Mouse (Mus musculus): Measurements from ENCODE around the gene Mpz.

Mpz gene

DNA sequence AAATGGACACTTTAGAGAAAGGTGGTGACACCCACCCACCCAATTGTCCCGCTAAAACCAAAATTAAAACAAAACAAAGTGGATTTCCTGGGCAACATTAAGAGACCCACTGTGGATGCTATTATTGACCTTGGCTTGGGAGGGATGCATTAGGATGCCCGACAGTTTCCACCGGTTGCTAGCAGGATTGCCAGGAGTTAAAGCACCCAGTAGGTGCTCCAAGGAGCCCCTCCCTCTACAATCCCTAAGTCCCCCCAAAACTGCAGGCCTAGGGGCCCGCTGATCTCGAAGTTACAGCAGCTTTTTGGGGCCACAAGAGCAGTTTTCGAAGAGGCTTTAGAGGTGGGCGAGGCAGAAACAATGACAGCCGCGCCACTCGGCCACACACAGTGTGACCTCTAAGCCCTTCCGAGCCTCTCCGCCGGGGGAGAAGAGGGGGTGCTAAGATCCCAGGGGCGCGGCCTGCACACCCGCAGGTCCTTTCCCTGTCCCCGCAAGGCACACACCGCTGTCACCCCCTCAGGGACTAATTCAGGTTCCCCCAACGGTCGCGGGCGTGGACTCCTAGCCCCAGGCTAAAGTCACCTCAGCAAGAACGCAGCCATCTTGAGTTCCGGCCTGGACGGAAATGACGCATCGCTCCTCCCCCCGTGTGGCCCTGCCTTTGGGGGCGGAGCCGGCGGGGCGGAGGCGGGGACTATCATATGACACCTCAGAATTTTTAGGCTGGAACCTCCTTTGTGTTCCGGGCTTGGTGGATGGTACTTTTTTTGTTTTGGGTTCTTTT lies at the start of gene Mpz, which contains the start of gene Sdhc:
Gene Mpz (plus strand): TSS at position 738 of the 787 bp plus-strand sequence.
Gene Sdhc (minus strand): TSS at position 630 of the 787 bp plus-strand sequence.
- peak; percentile 98 for DNase-seq (ENCODE audit: low read depth)

DNA sequence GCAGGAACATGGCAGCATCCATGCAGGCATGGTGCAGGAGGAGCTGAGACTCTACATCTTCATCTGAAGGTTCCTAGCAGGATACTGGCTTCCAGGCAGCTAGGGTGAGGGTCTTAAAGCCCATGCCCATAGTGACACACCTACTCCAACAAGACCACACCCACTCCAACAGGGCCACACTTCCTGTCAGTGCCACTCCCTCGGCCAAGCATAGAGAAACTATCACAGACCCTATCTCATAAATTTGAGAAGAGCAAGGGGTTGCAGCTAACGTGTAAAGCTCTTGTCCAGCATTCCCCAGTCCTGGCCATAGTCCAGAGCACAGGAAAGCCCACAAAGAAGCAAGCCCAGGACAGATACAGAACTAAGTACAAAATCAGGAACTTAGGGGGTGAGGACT lies 49.5 kb upstream of the Mpz start:
- no peak for DNase-seq (ENCODE audit: low read depth)

GRCm38 (mm10) chr1:171101733-171102546 lies 48.6 kb upstream of the Mpz start:
- DNase-seq (ENCODE audit: low read depth), result peak; percentile 90

DNA sequence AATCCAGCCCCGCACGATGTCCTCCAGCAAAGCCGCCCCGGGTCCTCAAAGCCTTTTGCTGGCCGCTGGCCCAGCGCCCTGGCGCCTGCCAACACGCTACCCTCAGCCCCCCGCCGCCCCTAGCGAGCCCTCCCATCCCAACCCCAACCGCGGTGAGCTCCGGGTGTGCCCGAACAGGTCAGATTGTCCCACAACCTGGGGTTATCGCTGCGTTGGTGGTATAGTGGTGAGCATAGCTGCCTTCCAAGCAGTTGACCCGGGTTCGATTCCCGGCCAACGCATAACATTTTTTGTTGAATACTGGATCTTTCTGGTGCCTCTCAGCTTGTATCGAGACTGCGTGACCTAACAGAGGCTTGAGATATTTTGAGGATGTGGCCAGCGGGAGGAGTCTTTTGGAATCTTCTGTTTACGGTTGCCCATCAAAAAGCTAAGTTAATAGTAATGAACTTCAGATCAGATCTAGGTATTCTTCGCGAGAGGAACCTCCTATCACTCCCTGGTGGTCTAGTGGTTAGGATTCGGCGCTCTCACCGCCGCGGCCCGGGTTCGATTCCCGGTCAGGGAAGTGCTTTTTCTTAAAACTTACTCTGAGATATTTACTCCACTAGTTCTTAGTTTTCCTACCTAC lies 47.8 kb upstream of the Mpz start:
- peak; percentile 91 for DNase-seq (ENCODE audit: low read depth)

DNA sequence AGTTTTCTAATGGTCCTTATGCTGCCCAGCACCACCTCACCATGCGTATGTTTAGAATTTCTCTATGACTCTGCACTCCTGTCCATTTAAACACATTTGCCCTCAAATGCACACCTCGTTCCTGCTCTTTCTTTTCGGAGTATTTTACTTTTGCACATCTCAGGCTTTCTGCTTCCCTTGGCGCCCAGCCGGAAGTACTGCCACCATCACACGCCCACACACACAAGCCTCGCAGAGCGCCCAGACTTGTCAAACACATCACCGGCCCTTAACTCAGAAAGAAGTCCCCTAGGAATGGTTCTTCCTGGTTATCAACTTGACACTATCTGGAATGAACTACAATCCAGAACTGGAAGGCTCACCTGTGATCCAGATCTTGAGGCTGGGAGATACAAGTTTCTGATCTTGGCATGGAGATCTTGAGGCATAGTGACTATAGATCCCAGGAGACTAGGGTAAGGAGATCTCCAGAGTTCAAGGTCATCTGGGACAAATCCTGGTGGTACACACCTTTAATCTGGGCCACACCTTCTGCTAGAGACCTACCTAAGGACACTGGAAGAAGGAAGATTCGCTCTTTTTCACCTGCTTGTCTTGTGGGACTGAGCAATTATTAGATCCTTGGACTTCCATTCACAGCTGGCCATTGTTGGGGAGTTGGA lies 47.2 kb upstream of the Mpz start:
- no peak for DNase-seq (ENCODE audit: low read depth)

DNA sequence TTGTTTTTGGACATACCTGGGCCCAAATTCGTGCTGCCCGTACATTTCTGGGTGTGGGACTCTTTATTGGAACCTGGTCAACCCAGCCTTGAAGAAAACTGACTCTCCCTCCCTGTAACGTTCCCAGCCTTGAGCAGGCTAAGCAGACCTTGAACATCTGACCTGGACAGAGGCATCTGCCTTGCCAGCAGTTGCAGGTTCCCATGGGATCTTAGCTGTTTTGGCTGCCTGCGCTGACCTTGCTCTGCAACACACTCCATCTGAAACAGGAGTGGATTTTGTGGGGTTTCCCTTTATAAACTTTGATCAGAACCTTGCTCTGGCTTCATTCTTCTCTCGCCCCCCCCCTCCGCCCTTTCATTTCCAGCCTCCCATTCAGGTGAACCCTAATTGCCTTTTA lies 45.3 kb upstream of the Mpz start:
- DNase-seq (ENCODE audit: low read depth), result no peak

GRCm38 (mm10) chr1:171109620-171110019 lies 40.9 kb upstream of the Mpz start:
- no peak for DNase-seq (ENCODE audit: low read depth)

DNA sequence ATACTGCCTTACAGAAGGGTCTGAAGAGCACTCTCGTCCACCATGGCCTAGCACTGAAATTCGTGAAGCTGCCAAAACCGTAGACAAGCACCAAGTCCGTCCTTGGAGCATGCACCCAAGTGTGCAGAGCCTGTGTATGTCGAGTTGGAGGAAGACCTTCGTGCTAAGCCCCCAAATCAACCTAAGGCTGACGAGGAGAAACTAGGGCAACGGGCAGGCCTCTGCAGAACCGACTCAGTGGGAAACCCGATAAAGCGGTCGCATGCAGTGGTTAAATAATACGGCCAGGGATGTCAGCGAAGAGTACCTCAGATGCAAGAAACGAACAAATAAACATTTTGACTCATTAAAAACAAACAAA lies 39.9 kb upstream of the Mpz start:
- no peak for DNase-seq (ENCODE audit: low read depth)

- peak; percentile 99 for DNase-seq (ENCODE audit: low read depth)
These were observed 39.3 kb upstream of the Mpz start for GRCm38 (mm10) chr1:171111020-171111780.

DNA sequence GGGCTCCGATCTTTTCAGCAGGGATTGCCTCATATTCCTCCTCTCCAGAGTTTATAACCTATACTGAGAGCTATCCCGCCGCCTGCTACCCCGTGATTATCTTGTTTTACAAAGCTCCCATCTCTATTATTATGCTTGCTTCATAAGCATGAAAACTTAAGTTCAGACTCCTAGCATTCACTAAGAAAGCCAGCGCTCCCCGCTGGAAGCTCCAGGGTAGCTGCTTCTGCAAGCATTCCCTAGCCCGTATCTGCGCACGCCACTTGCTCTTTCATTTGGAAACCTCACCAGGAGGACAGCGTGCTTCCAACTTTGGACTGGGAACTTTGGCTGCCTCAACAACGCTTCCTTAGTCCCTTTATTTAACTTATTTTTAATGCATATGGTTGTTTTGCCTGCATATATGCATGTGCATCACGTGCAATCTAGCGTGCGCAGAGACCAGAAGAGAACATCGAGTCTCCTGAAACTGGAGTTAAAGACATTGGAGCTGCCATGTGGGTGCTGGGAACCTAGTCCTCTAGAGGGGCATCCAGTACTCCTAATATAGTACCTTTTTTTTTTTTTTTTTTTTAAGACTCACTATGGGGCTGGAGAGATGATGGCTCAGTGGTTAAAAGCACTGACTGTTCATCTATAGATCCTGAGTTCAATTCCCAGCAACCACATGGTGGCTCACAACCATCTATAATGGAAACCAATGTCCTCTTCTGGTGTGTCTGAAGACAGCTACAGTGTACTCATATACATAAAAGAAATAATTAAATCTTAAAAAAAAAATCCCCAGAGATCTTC lies 38.5 kb upstream of the Mpz start:
- DNase-seq (ENCODE audit: low read depth), result no peak

GRCm38 (mm10) chr1:171112986-171113385 lies 37.5 kb upstream of the Mpz start:
- no peak for DNase-seq (ENCODE audit: low read depth)

DNA sequence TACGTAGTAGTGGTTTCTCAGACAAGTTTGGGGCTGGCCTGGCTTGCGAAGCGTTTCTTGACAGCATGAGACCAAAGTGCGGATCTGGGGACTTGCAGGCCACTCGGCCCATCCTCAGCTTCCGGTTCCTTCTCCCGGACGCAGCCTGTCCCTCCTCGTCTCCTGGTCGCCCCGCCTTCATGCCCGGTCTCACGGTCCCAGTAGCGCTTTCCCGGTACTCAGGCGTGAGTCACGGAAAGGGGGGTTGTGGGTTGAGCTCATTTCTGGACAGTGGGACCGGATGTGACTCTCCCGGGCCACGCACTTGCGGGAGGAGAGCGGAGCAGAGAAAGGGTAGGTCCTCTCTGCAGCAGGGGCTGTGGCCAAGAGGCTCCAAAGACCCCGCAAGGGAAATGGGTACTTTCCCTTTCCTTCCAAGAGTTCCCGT lies 36.6 kb upstream of the Mpz start, which contains the start of gene Cfap126:
Gene Cfap126 (plus strand): TSS at position 46 of the 427 bp plus-strand sequence.
- peak; percentile 48 for DNase-seq (ENCODE audit: low read depth)

DNA sequence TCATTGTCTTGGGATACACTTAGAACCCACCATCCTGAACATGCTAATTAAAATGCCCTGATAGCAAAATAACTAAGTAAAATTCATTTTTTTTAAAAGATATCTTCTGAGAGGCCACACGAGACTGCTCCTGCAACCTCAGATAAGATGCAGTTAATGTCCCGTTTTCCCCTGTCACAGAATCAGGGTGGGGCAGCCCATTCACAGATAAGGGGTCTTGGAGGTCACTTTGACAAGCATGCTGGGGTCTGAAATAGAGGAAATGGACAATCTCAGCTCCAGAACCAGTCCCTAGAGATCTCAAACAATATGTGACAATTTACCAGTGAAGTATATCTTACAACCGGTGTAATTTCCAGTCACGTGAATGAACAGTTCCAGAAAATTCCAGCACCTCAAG lies 34.2 kb upstream of the Mpz start:
- no peak for DNase-seq (ENCODE audit: low read depth)

DNA sequence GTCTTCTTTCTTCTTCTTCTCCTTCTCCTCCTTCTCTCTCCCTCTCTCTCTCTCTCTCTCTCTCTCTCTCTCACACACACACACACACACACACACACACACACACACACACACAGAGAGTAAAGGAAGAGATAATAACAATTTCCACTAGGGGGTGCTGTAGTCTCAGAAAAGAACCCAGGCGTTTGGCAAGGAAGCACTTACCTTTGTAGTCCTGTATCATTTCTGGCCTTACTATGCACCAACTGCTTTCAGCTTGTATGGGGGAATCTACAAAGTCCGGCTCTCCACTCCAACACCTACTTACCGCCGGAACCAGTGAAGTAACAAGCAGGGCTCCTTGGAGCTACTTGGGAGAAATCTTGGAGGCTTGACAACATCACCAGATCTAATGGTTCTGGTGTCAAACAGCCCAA lies 32.2 kb upstream of the Mpz start:
- peak; percentile 91 for DNase-seq (ENCODE audit: low read depth)

DNA sequence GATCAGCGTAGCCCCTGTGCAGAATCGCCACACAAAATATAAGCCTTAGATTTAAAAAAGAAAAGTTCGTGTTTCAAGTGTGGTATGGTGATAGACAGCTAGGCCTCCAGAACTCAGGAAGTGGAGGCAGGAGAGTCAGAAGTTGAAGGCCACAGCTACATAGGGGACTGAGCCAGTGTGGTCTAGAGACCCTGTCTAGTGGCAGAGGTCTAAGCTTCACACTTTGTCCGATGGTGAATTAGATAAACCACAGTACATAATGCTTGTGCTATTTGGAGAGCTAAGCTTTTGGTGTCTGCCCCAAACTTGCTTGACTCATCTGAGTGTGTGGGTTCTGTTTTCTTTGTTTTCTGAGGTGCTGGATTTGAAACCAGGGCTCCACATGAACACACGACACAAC lies 31.5 kb upstream of the Mpz start:
- no peak for DNase-seq (ENCODE audit: low read depth)

- no peak for DNase-seq (ENCODE audit: low read depth)
These were observed 31.1 kb upstream of the Mpz start for GRCm38 (mm10) chr1:171119405-171119804.

DNA sequence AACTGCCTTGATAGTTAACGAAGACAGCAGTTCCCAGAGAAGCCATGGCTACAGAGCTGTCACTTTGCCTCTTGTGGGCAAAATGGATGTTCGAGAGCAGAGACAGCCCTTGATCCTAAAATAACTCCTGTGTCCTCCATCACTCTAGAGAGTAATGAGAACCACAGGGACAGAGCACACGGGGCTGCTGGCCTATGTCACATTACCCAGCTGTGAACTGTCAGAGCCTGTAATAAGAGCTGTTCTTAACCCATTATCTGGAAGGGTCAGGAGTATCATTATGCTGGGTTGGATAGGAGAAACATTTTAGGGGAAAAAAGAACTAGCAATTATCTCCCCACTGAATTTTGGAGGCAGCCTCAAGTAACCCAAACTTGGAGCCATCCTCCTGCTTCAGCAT lies 29.6 kb upstream of the Mpz start:
- DNase-seq (ENCODE audit: low read depth), result no peak

- DNase-seq (ENCODE audit: low read depth), result no peak
These were observed 28.7 kb upstream of the Mpz start for GRCm38 (mm10) chr1:171121839-171122238.

- no peak for DNase-seq (ENCODE audit: low read depth)
These were observed 27.6 kb upstream of the Mpz start for GRCm38 (mm10) chr1:171122932-171123331.

DNA sequence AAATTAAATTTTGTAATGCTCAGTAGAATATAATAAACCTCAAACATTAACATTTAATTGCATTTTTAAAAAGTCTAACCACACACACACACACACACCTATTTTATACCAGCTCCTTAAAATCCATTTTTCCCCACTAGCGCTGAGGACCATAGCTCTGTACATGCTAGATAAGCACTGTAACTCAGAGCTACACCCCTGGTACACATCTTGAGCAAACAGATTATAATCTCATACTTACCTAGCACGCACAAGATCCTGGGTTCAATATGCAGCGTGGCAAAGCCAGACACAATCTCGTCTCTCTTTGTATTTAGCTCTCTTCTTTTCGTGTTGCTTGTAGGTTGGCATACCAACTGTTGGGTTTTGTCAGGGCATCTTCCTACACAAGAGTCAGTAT lies 26.1 kb upstream of the Mpz start:
- no peak for DNase-seq (ENCODE audit: low read depth)

DNA sequence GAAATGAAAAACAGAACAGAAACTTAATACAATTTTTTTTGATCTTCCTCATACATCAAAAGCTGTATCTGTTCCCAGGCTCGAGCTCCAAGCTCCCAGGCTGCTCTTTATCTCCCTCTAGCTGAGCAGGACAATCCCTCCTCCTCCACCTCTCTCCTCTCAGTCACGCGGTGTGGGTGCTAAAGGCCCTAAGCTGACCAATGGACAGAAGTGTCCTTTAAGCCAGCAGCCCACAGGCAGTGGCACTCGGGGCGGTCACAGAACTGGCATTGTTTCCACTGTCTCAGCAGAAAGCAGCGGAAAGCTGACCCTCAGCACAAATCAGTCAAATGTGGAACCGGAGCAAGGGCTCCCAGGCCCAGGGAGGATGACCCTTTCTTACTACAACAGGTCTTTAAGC lies 21.3 kb upstream of the Mpz start:
- no peak for DNase-seq (ENCODE audit: low read depth)
